Mouse (Mus musculus): ENCODE data around the gene Vwa3b. TPM values are rescaled to one million over a fixed set of nuclear protein-coding genes. Genes with fewer than 3 reads are reported as not detected.

Vwa3b gene
- polyA plus RNA-seq, 1 experiment from 2014 or later, result 1.1 TPM

Other genes with a start within 250 kb of the Vwa3b start
- 11.0 and 12.7 TPM in 2 replicates for gene Tmem131, start 82.9 kb upstream of the Vwa3b start, polyA plus RNA-seq (2016; fragmentation: Nextera tagmentation; extraction: Ambion mirVana)
- gene Cnga3, start 187.8 kb downstream of the Vwa3b start, polyA plus RNA-seq (2016; fragmentation: Nextera tagmentation; extraction: Ambion mirVana), result 0.05 TPM in 1 of 2 replicates, not detected in the other